Mouse (Mus musculus) CD4-positive helper T cell, adult 2 months (primary cell): ENCODE measurements around the gene Bid.

Experiments
- DNase-seq: peaks from one replicate; pipeline ENCODE4 v3.0.0-alpha.2; 2012; ENCODE audit warnings: low read depth, missing footprints, low spot score

The Bid gene

DNA sequence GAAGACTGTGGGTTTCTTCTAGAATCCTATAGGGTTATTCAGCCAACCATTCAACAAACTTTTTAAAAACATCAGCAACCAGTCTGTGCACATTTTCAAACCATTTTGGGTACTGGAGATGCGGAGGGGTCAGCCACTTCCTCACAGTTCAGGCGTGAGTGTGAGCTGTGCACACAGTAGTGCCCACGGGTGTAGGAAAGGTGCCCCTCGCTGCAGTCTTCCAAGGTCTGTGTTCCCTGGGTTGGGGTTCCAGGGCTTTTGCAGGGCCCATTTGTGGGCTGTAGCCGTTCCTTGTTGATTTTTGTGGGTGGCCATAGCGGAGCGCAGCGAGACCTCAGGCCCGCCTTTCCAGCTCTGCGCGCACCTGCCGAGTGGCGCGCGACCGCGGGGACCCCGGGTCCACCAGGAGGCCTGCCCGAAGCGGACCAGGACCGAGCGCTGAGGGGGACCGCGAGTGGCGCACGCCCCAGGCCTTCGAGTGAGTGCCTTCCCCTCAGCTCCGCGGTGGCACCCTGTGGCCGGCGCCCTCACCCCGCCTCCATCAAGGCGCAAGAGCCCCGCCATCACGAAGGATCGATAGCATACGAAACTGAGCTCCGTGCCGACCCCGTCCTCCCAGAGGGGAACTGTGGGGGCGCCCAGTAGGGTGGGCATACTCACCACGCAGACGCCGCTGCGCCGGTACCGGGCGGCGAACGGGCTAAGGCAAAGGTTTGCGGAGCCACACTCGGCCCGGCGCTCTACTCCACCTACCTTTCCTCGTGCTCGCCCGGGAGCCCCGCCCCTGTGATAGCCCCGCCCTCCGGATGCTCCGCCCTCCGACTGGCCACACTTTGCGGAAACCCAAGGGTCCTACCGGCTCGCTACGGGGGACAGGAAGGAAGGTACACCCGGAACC is at the start of gene Bid:
Gene Bid (minus strand): TSS at position 780 of the 898 bp plus-strand sequence.
- peak; percentile 91 for DNase-seq

- DNase-seq: no peak
Observed at GRCm38 (mm10) chr6:120965814-120966213, 49.2 kb upstream of the Bid start.

- no peak for DNase-seq
Observed at GRCm38 (mm10) chr6:120964179-120964578, 47.5 kb upstream of the Bid start.

DNA sequence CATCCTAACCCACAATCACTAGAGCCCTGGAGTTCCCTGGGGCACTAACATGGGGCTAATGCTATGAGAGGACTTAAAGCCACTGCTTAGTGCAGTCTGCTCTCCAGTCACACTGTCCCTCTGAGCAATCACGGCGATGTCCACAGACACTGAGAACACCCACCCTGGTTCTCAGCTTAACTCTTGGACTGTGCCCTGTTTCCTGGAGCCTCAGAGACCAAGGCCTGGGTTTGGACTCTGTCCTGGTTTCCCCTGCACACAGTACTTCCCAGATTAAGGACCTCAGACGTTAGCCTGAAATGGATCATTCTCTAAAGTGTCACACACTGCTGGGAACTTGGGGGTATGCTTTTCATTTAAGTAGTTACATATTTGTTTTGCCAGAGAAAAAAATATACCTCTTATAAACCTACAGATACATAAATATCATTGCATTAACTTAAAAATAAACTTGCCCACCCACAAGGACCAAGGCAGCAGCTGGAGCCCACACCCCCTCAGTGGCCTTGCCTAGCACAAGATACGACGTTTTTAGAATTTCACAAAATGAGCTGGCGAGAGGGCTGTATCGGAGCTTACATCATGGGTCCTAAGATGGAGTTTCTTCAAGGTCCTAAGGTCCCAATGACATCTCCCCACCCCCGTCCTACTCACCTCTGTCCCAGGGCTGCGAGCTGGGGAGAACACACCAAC is 43.8 kb upstream of the Bid start:
- no peak for DNase-seq

DNA sequence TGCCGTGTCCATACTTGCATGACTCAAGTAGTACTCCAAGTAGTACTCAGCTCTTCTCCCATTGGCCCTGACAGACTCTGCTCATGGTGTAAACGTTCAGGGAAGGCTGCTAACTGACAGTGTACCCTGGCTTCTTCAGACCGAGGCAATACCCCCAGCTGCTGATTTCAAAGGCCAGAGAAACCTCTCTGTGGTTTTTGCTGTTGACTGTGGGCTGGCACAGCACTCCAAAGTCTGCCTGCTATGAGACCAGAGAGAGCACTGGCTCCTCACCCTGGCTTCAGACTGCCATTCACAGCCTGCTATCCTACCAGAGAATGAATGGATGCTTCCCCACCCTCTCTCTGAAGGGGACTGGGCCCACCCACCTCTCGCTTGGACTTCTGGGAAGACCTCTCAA is 40.7 kb upstream of the Bid start:
- no peak for DNase-seq

GRCm38 (mm10) chr6:120956259-120957161 is 39.9 kb upstream of the Bid start:
- DNase-seq: no peak

GRCm38 (mm10) chr6:120955215-120955614 is 38.6 kb upstream of the Bid start:
- DNase-seq: peak; percentile 61

DNA sequence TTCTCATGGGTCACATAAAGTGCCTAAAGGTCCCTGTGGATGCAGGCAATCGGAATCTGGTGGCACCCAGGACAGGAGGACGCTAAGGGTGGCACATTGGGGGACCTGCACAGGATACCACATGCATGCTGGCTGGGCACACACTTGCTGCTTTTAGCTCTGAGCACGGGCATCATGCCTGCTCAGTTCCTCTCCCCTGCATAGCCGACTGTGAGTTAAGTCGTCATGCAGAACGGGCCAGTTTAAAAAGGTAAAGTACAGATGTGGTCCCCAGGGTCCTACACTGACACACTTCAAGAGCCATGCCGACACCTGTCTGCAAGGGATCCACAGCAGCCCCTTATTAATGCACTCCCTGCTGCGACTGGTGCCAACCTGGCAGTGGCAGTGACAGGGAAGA is 37.6 kb upstream of the Bid start:
- DNase-seq: no peak

DNA sequence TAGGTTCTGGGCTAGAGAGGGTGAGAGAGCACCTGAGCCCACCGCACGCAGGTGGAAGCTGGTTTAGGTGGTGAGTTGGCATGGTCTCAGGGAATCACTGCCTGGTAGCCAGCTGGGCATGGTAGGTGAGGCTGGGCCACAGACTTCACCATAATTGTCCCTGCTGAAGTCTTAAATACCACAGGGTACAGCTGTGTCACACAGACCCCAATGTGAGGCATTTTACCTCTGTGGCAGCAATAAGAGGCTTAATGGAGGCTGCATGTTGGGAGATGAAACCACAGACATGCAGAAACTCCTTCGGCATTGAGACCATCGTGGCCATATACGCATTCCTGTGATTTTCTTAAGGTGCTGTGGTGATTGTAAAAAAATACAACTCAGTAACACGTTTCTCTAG is 35.8 kb upstream of the Bid start:
- no peak for DNase-seq

GRCm38 (mm10) chr6:120951311-120951710 is 34.7 kb upstream of the Bid start:
- no peak for DNase-seq

- no peak for DNase-seq
Observed at GRCm38 (mm10) chr6:120945510-120945909, 28.9 kb upstream of the Bid start.

GRCm38 (mm10) chr6:120943964-120944363 is 27.3 kb upstream of the Bid start:
- DNase-seq: no peak

DNA sequence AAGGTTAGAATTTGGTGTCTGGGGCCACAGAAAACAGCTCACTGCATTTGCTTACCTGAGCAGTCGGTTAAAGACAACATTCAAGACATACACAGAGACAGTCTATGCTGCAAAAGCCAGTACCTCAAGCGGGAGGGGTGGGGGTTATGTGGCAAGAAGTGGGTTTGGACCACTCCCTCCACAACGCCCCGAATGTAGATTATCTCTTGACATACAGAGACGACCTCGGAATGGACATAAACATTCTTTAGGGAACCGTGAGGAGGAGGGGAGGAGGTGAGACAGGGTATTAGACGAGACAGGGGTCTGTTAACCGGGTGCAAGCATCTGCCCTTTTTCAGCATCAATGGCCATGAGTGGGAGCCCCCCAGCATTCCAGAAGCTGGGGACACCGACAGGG is 26.9 kb upstream of the Bid start:
- DNase-seq: no peak

DNA sequence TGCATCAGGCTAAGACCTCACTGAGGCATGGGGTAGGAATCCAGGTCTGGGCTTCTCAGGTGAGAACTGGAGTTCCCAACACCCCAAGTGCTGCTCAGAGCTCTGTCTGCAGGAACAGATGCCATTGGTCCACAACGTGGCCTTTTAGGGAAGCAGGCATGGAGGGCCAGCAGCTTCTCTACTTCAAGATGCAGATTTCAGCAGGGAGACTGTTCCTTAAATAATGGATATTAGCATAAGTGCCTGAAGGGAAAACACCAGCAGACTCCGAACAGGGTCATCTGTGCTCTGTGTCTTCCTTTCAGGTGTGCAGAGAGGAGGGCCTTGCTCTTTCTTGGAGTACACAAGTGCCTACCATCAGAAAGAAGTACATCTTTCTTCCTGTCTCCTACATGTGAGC is 26.4 kb upstream of the Bid start:
- DNase-seq: no peak

DNA sequence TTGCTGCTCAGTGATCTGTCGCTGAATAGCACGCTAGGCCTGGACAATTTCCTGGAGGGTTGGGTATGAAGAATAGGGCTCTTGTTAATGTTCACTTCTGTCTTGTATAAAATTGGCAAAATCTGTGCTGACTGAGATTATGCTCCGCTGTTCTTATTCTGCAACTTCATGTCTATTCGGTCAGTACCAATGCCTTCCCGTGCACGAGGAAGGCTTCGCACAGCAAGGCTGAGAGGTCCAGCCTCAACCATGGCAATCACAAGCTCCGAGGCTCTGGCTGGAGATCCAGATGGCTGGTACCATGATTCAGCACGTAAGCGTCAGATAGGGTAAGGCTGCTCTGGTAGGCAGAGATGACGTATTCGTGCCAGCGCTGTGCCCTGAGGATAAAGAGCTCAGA is 24.9 kb upstream of the Bid start:
- DNase-seq: no peak

- no peak for DNase-seq
Observed at GRCm38 (mm10) chr6:120941084-120941481, 24.4 kb upstream of the Bid start.

DNA sequence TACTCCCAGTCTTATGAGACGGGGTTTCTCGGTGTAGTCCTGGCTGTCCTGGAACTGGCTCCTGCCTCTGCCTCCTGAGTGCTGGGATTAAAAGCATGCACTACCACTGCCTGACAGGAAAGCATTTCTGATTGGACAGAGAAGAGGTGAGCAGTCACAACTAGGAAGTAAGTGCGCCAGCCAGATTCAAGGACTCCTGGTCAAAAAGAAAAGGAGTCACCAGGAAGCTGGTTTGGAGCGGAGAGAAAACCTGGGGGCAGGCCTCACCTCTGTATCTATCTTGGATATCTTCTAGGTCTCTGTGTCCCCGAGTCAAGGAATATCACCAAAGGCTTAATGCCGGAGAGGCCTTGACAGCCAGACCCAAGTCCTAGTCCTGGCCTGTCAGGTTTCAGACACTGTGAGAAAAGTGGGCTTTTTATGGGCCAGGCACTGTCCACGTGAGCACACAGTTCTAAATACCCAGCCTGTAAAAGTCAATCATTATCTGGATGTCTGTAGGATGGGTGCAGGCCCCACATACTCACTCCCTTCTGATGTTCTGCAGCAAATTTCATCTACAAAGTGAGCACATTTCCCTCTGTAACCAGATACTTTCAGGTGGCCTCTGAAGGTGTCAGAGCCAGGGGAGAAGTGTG is 23.9 kb upstream of the Bid start:
- no peak for DNase-seq

DNA sequence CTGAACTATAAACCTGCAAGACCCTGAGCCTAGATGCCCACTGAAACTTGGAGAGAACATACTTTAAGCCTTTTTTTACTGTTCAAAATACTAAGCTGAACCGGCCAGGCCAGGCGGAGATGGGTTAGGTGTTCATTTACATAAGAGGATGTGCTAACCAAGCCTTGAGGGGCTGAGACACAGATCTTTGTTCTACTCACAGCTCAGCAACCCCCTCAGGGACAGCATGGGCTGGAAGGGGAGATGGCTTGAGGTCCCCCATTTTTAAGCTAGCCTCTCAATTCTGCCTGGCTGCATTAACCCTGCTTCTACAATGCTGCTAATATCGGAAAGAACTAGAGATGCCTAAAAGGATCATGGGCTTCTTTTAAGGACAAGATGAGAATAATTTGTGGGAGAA is 23.1 kb upstream of the Bid start:
- no peak for DNase-seq

- no peak for DNase-seq
Observed at GRCm38 (mm10) chr6:120938763-120939450, 22.3 kb upstream of the Bid start.

- DNase-seq: no peak
Observed at GRCm38 (mm10) chr6:120937999-120938608, 21.5 kb upstream of the Bid start.
